Comparison of ENCODE assay signal across 8 mouse cellular contexts in genomic region chrX:48208519-48209185, GRCm38 (mm10). TPM values are rescaled to one million over a fixed set of nuclear protein-coding genes. Genes with fewer than 3 reads are reported as not detected.
DNase-seq lines count a peak whose midpoint lies in the region; ATAC-seq and TF ChIP-seq lines count a peak whose summit lies in the region.

Gene Zdhhc9, minus strand, starts transcription at chrX:48208878.

- H3K27me3 ChIP-seq in embryonic facial prominence, embryonic 13.5 days = no peaks in the 10 kb centered on the region
- no peaks in the 10 kb centered on the region for H3K27me3 ChIP-seq in heart, adult 2 months (ENCODE audit: control insufficient read depth, insufficient read depth, low read length)
- H3K27me3 ChIP-seq in limb, embryonic 13.5 days = no peaks in the 10 kb centered on the region
- H3K27me3 ChIP-seq in midbrain, embryonic 16.5 days (ENCODE audit: control insufficient read depth, insufficient read depth, low read depth, low read length) = no peaks in the 10 kb centered on the region

- 0 out of 2 replicates have a peak, but pooled peaks cover 2% of the 10 kb centered on the region for H3K4me1 ChIP-seq in embryonic facial prominence, embryonic 13.5 days
- no peaks in the 10 kb centered on the region for H3K4me1 ChIP-seq in heart, adult 2 months (ENCODE audit: control insufficient read depth, insufficient read depth, low read length)
- 0 out of 2 replicates have a peak, but pooled peaks cover 6% of the 10 kb centered on the region for H3K4me1 ChIP-seq in limb, embryonic 13.5 days
- H3K4me1 ChIP-seq in midbrain, embryonic 16.5 days (ENCODE audit: control insufficient read depth, insufficient read depth, low read length) = peaks cover 19% of the 10 kb centered on the region

- TF ChIP-seq CTCF in heart, adult 2 months (IDR thresholded peaks at IDR 0.05) = no peak

- TF ChIP-seq POLR2A in heart, adult 2 months (IDR thresholded peaks at IDR 0.05; ENCODE audit: insufficient read depth, low read depth, low read length) = peak; percentile 65

- no peaks in the 10 kb centered on the region; the same call in 1 of the 2 replicates for H3K36me3 ChIP-seq in embryonic facial prominence, embryonic 13.5 days
- H3K36me3 ChIP-seq in heart, adult 2 months (ENCODE audit: control insufficient read depth, insufficient read depth, low read length) = no peaks in the 10 kb centered on the region
- H3K36me3 ChIP-seq in limb, embryonic 13.5 days = no peaks in the 10 kb centered on the region
- no peaks in the 10 kb centered on the region for H3K36me3 ChIP-seq in midbrain, embryonic 16.5 days (ENCODE audit: control insufficient read depth, insufficient read depth, low read length)

- intact Hi-C loops in heart, adult 2 months (cut with DNase I) = loop anchor here (5.0 kb wide), 3 partner anchors 49 to 134 kb away; partner anchors contain the start of genes Bcorl1 and Utp14a

- TF ChIP-seq EP300 in heart, adult 2 months (IDR thresholded peaks at IDR 0.05; ENCODE audit: insufficient read depth, low read depth, low read length) = no peak

- H3K9me3 ChIP-seq in embryonic facial prominence, embryonic 13.5 days = no peaks in the 10 kb centered on the region
- H3K9me3 ChIP-seq in limb, embryonic 13.5 days = no peaks in the 10 kb centered on the region
- no peaks in the 10 kb centered on the region for H3K9me3 ChIP-seq in midbrain, embryonic 16.5 days (replicated peaks; ENCODE audit: control insufficient read depth, low read length, poor library complexity, severe bottlenecking)

- H3K4me3 ChIP-seq in embryonic facial prominence, embryonic 13.5 days = peak within 1 kb of the TSS; percentile 61
- H3K4me3 ChIP-seq in heart, adult 2 months = peak within 1 kb of the TSS; percentile 54
- H3K4me3 ChIP-seq in limb, embryonic 13.5 days = peak within 1 kb of the TSS; percentile 58
- peak within 1 kb of the TSS; percentile 61 for H3K4me3 ChIP-seq in midbrain, embryonic 16.5 days (ENCODE audit: low read depth, low read length)

- peak within 1 kb of the TSS; percentile 75 for H3K9ac ChIP-seq in embryonic facial prominence, embryonic 13.5 days
- H3K9ac ChIP-seq in heart, adult 2 months (ENCODE audit: low read depth, low read length) = peak within 1 kb of the TSS; percentile 94
- peak within 1 kb of the TSS; percentile 69 for H3K9ac ChIP-seq in limb, embryonic 13.5 days
- H3K9ac ChIP-seq in midbrain, embryonic 16.5 days (ENCODE audit: low read depth, low read length) = peak within 1 kb of the TSS; percentile 73

- peak within 1 kb of the TSS; percentile 61 for H3K4me2 ChIP-seq in embryonic facial prominence, embryonic 13.5 days
- peak within 1 kb of the TSS; percentile 65 for H3K4me2 ChIP-seq in limb, embryonic 13.5 days (replicated peaks)
- peak within 1 kb of the TSS; percentile 62 for H3K4me2 ChIP-seq in midbrain, embryonic 16.5 days (ENCODE audit: low read length)

- ATAC-seq in embryonic facial prominence, embryonic 13.5 days (ENCODE audit: insufficient number of reproducible peaks, insufficient read depth, low FRiP score, low TSS enrichment, low read depth) = peak; percentile 98
- peak; percentile 99 for ATAC-seq in limb, embryonic 13.5 days (ENCODE audit: low FRiP score, low read depth)
- ATAC-seq in midbrain, embryonic 16.5 days = peak; percentile 99

- WGBS in embryonic facial prominence, embryonic 13.5 days = 18% methylated on average over 34 of the region's 34 CpGs
- WGBS in heart, adult 2 months = 18% methylated on average over 34 of the region's 34 CpGs
- WGBS in limb, embryonic 13.5 days = 9% methylated on average over 34 of the region's 34 CpGs
- WGBS in midbrain, embryonic 16.5 days = 19% methylated on average over 34 of the region's 34 CpGs

- H3K27ac ChIP-seq in embryonic facial prominence, embryonic 13.5 days = peak within 1 kb of the TSS; percentile 55; the same call in 1 of the 2 replicates
- peak within 1 kb of the TSS; percentile 57 for H3K27ac ChIP-seq in heart, adult 2 months
- no peak within 1 kb of the TSS for H3K27ac ChIP-seq in limb, embryonic 13.5 days
- peak within 1 kb of the TSS; percentile 80 for H3K27ac ChIP-seq in midbrain, embryonic 16.5 days (ENCODE audit: low read length)

- no peaks in the 10 kb centered on the region for H3K79me2 ChIP-seq in heart, adult 2 months (replicated peaks; ENCODE audit: control insufficient read depth, insufficient read depth, low read length)

- peak; percentile 85 for DNase-seq in 3134 (ENCODE audit: extremely low read depth, insufficient read length, low spot score)
- DNase-seq in adrenal gland, postnatal 36 days = peak; percentile 86
- DNase-seq in heart, adult 2 months = peak; percentile 88 to 89
- peak; percentile 83 to 89 for DNase-seq in kidney, adult 8-10 months
- DNase-seq in spleen, postnatal 10 days (ENCODE audit: low spot score in 2 of 2) = peak; percentile 74 to 85

RNA-seq across cellular contexts. Expression of gene Zdhhc9, which starts in this region (rescaled TPM):
- 10 to 100 TPM; 15.9 to 19.1 TPM for total RNA-seq in adrenal gland, postnatal 36 days (2021)
- polyA plus RNA-seq in embryonic facial prominence, embryonic 13.5 days (2015; fragmentation: Nextera tagmentation; extraction: Ambion mirVana) = 5.9 and 6.6 TPM in 2 replicates
- total RNA-seq in heart, adult 2 months (2021) = 10 to 100 TPM; 31.2 to 32.5 TPM
- 25.6 and 36.4 TPM in 2 replicates for polyA plus RNA-seq in heart, adult 2 months (2012; rRNA removed)
- 5.6 and 6.8 TPM in 2 replicates for polyA plus RNA-seq in limb, embryonic 13.5 days (2015; fragmentation: Nextera tagmentation; extraction: Ambion mirVana)
- 9.0 and 11.1 TPM in 2 replicates for polyA plus RNA-seq in midbrain, embryonic 16.5 days (2015; fragmentation: Nextera tagmentation; extraction: Ambion mirVana)
